Mouse (Mus musculus): Measurements from ENCODE around the gene Krt87. TPM values are rescaled to one million over a fixed set of nuclear protein-coding genes. Genes with fewer than 3 reads are reported as not detected.

Gene Krt87
- polyA plus RNA-seq, 1 experiment = not detected

DNA sequence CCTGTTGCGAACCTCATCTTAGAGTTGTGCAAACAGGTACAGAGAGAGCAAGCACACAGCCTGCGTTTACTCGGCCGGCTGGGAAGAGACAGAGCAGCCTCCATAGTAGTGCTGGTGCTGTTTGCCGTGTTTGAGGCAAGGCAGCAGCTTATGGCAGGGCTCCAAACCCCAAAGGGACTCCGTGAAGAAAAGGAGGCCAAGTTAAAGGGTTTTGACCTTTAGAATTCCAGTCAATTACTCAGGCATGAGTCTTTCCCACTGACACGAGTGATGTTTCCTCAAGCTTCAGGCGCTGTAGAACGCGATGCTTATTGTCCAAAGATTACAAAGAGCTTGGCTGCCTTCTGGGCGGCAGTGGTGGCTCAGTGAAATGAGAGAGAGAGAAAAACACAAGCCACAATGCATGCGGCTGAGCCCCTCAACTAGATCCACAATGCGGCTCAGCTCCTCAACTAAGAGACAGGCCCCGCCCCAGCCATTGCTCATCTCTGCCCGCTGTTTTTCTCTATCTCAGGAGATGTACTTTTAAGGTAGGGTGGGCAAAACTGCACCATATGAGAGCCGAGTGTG, 19.8 kb upstream of the Krt87 start:
- Histone ChIP-seq H3ac (ENCODE audit: control insufficient read depth, insufficient read length, low read depth) (no peak overlapping the region), H3K27me3 (ENCODE audit: control insufficient read depth, insufficient read depth, insufficient read length) (peaks cover 17% of the 10 kb centered on the region), H3K79me3 (ENCODE audit: low read depth) (no peaks in the 10 kb centered on the region), H3K79me2 (ENCODE audit: control insufficient read depth, insufficient read depth) (no peaks in the 10 kb centered on the region), H3K4me3 (ENCODE audit: insufficient read depth, poor library complexity, severe bottlenecking) (no peak overlapping the region), H3K36me3 (ENCODE audit: control insufficient read depth, insufficient read depth) (no peaks in the 10 kb centered on the region)
- TF ChIP-seq FOSL1 (IDR thresholded peaks at IDR 0.05; ENCODE audit: insufficient read depth, low read length, poor library complexity, severe bottlenecking) (peak; percentile 33), MAX (IDR thresholded peaks at IDR 0.05) (peak; percentile 68), CTCF (IDR thresholded peaks at IDR 0.05; ENCODE audit: control insufficient read depth, insufficient read depth, insufficient read length) (no peak), MYOG (IDR thresholded peaks at IDR 0.05; ENCODE audit: control insufficient read depth, extremely low read depth, insufficient read length) (no peak), USF1 (IDR thresholded peaks at IDR 0.05; ENCODE audit: low read depth) (no peak)

DNA sequence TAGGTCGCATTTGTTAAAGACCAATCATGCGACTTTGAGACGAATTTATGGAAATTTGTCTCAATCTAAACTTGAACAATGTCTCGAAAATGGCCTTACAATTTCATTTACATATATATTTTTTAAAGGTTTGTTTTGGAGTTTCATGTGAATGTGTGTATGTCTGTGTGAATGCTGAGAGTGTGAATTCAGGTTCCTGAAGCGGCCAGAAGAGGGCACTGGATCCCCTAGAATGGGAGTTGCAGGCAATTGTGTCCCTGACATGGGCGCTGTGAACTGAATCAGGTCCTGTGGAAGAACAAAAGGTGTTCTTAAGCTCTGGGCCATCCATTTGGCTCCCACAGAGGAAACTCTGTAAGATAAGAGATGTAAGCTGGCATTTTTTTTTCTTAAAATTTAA, 17.3 kb upstream of the Krt87 start:
- no peak overlapping the region for H3K4me3 ChIP-seq (ENCODE audit: insufficient read depth, poor library complexity, severe bottlenecking)
- no peak for TF ChIP-seq USF1 (IDR thresholded peaks at IDR 0.05; ENCODE audit: low read depth)
- TF ChIP-seq CTCF (IDR thresholded peaks at IDR 0.05; ENCODE audit: control insufficient read depth, insufficient read depth, insufficient read length) = no peak
- TF ChIP-seq FOSL1 (IDR thresholded peaks at IDR 0.05; ENCODE audit: insufficient read depth, low read length, poor library complexity, severe bottlenecking) = no peak
- no peak for TF ChIP-seq MAX (IDR thresholded peaks at IDR 0.05)
- no peak for TF ChIP-seq MYOG (IDR thresholded peaks at IDR 0.05; ENCODE audit: control insufficient read depth, extremely low read depth, insufficient read length)
- TF ChIP-seq CEBPB (IDR thresholded peaks at IDR 0.05; ENCODE audit: low read depth) = no peak
- no peak for TF ChIP-seq MYOD1 (IDR thresholded peaks at IDR 0.05; ENCODE audit: control insufficient read depth, insufficient read length, low read depth)
- no peaks in the 10 kb centered on the region for H3K36me3 ChIP-seq (ENCODE audit: control insufficient read depth, insufficient read depth)
- H3ac ChIP-seq (ENCODE audit: control insufficient read depth, insufficient read length, low read depth) = no peak overlapping the region
- no peaks in the 10 kb centered on the region for H3K79me3 ChIP-seq (ENCODE audit: low read depth)
- H3K27me3 ChIP-seq (ENCODE audit: control insufficient read depth, insufficient read depth, insufficient read length) = peaks cover 1% of the 10 kb centered on the region
- H3K79me2 ChIP-seq (ENCODE audit: control insufficient read depth, insufficient read depth) = no peaks in the 10 kb centered on the region

GRCm38 (mm10) chr15:101455292-101455691, 16.7 kb upstream of the Krt87 start:
- H3K27me3 ChIP-seq (ENCODE audit: control insufficient read depth, insufficient read depth, insufficient read length) = no peaks in the 10 kb centered on the region
- no peaks in the 10 kb centered on the region for H3K79me3 ChIP-seq (ENCODE audit: low read depth)
- H3K36me3 ChIP-seq (ENCODE audit: control insufficient read depth, insufficient read depth) = no peaks in the 10 kb centered on the region
- no peaks in the 10 kb centered on the region for H3K79me2 ChIP-seq (ENCODE audit: control insufficient read depth, insufficient read depth)
- TF ChIP-seq CTCF (IDR thresholded peaks at IDR 0.05; ENCODE audit: control insufficient read depth, insufficient read depth, insufficient read length) = no peak
- peak; percentile 83 for TF ChIP-seq MAX (IDR thresholded peaks at IDR 0.05)
- peak; percentile 88 for TF ChIP-seq FOSL1 (IDR thresholded peaks at IDR 0.05; ENCODE audit: insufficient read depth, low read length, poor library complexity, severe bottlenecking)
- no peak for TF ChIP-seq USF1 (IDR thresholded peaks at IDR 0.05; ENCODE audit: low read depth)
- no peak for TF ChIP-seq MYOG (IDR thresholded peaks at IDR 0.05; ENCODE audit: control insufficient read depth, extremely low read depth, insufficient read length)
- TF ChIP-seq MYOD1 (IDR thresholded peaks at IDR 0.05; ENCODE audit: control insufficient read depth, insufficient read length, low read depth) = peak; percentile 59
- no peak for TF ChIP-seq CEBPB (IDR thresholded peaks at IDR 0.05; ENCODE audit: low read depth)
- H3K4me3 ChIP-seq (ENCODE audit: insufficient read depth, poor library complexity, severe bottlenecking) = no peak overlapping the region
- H3ac ChIP-seq (ENCODE audit: control insufficient read depth, insufficient read length, low read depth) = peak overlapping the region; percentile 8

GRCm38 (mm10) chr15:101454774-101455173, 16.2 kb upstream of the Krt87 start:
- H3K79me3 ChIP-seq (ENCODE audit: low read depth) = no peaks in the 10 kb centered on the region
- TF ChIP-seq MAX (IDR thresholded peaks at IDR 0.05) = no peak
- TF ChIP-seq CEBPB (IDR thresholded peaks at IDR 0.05; ENCODE audit: low read depth) = peak; percentile 73
- TF ChIP-seq USF1 (IDR thresholded peaks at IDR 0.05; ENCODE audit: low read depth) = peak; percentile 23
- TF ChIP-seq MYOD1 (IDR thresholded peaks at IDR 0.05; ENCODE audit: control insufficient read depth, insufficient read length, low read depth) = no peak
- no peak for TF ChIP-seq CTCF (IDR thresholded peaks at IDR 0.05; ENCODE audit: control insufficient read depth, insufficient read depth, insufficient read length)
- no peak for TF ChIP-seq FOSL1 (IDR thresholded peaks at IDR 0.05; ENCODE audit: insufficient read depth, low read length, poor library complexity, severe bottlenecking)
- TF ChIP-seq MYOG (IDR thresholded peaks at IDR 0.05; ENCODE audit: control insufficient read depth, extremely low read depth, insufficient read length) = no peak

DNA sequence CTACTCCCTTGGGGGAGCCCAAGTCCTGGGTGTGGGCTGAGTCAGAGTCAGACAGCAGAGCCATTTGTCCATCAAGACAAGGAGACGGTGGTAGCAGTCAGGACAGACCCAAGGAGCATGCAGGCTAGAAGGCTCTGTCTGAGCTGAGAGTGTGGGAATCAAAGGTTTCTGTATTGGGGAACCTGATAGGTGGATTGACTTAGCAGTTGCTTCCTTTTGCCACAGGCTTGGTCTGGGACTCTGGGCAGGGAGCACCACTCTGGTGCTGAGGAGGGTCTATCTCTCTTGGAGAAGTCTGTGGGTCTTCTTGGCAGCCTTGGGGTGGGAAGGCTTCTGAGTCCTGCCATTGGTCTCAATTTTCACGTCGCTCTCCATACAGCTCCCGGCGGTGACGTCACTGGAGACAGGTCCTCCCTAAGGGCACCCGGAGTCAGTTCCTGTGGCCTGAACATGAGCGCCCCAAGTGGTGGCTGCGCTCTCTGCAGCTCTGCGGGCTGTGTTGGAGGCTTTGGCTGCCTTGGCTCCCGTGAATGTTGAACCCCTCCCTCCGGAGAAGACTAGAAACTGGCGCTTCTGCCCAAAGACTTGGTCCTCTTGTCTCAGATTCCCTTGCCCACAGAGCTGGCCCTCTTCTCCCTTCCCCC, 14.6 kb upstream of the Krt87 start:
- no peak for TF ChIP-seq USF1 (IDR thresholded peaks at IDR 0.05; ENCODE audit: low read depth)
- TF ChIP-seq FOSL1 (IDR thresholded peaks at IDR 0.05; ENCODE audit: insufficient read depth, low read length, poor library complexity, severe bottlenecking) = peak; percentile 18
- TF ChIP-seq CEBPB (IDR thresholded peaks at IDR 0.05; ENCODE audit: low read depth) = no peak
- peak; percentile 14 for TF ChIP-seq MAX (IDR thresholded peaks at IDR 0.05)
- peak; percentile 81 for TF ChIP-seq CTCF (IDR thresholded peaks at IDR 0.05; ENCODE audit: control insufficient read depth, insufficient read depth, insufficient read length)

More at GRCm38 (mm10) chr15:101454774-101455173, 16.2 kb upstream of the Krt87 start:
- Histone ChIP-seq H3K36me3 (ENCODE audit: control insufficient read depth, insufficient read depth) (no peaks in the 10 kb centered on the region), H3K4me3 (ENCODE audit: insufficient read depth, poor library complexity, severe bottlenecking) (no peak overlapping the region), H3ac (ENCODE audit: control insufficient read depth, insufficient read length, low read depth) (peak overlapping the region; percentile 8), H3K79me2 (ENCODE audit: control insufficient read depth, insufficient read depth) (no peaks in the 10 kb centered on the region), H3K27me3 (ENCODE audit: control insufficient read depth, insufficient read depth, insufficient read length) (no peaks in the 10 kb centered on the region)

More for the DNA sequence above, 14.6 kb upstream of the Krt87 start:
- Histone ChIP-seq H3K79me3 (ENCODE audit: low read depth) (no peaks in the 10 kb centered on the region), H3ac (ENCODE audit: control insufficient read depth, insufficient read length, low read depth) (no peak overlapping the region), H3K27me3 (ENCODE audit: control insufficient read depth, insufficient read depth, insufficient read length) (peaks cover 7% of the 10 kb centered on the region), H3K79me2 (ENCODE audit: control insufficient read depth, insufficient read depth) (no peaks in the 10 kb centered on the region), H3K36me3 (ENCODE audit: control insufficient read depth, insufficient read depth) (no peaks in the 10 kb centered on the region), H3K4me3 (ENCODE audit: insufficient read depth, poor library complexity, severe bottlenecking) (no peak overlapping the region)

All from C2C12 (cell line).